Mouse (Mus musculus): Measurements from ENCODE around the gene Igsf10. TPM values are rescaled to one million over a fixed set of nuclear protein-coding genes. Genes with fewer than 3 reads are reported as not detected.

Igsf10 gene
- polyA plus RNA-seq, 1 experiment: not detected

GRCm38 (mm10) chr3:59297653-59298052 lies 46.5 kb downstream of the Igsf10 start:
- TF ChIP-seq GATA1 (IDR thresholded peaks at IDR 0.05; ENCODE audit: low read length): no peak

GRCm38 (mm10) chr3:59296563-59297130 lies 47.5 kb downstream of the Igsf10 start:
- no peak for TF ChIP-seq GATA1 (IDR thresholded peaks at IDR 0.05; ENCODE audit: low read length)

- no peak for TF ChIP-seq GATA1 (IDR thresholded peaks at IDR 0.05; ENCODE audit: low read length)
Observed at GRCm38 (mm10) chr3:59295699-59296562, 48.3 kb downstream of the Igsf10 start.

- no peak for TF ChIP-seq GATA1 (IDR thresholded peaks at IDR 0.05; ENCODE audit: low read length)
Observed at GRCm38 (mm10) chr3:59293437-59294199, 50.6 kb downstream of the Igsf10 start.

GRCm38 (mm10) chr3:59290551-59290950 lies 53.6 kb downstream of the Igsf10 start:
- no peak for TF ChIP-seq GATA1 (IDR thresholded peaks at IDR 0.05; ENCODE audit: low read length)

GRCm38 (mm10) chr3:59278620-59279019 lies 65.6 kb downstream of the Igsf10 start:
- TF ChIP-seq GATA1 (IDR thresholded peaks at IDR 0.05; ENCODE audit: low read length): no peak

GRCm38 (mm10) chr3:59278254-59278533 lies 66.0 kb downstream of the Igsf10 start:
- no peak for TF ChIP-seq GATA1 (IDR thresholded peaks at IDR 0.05; ENCODE audit: low read length)

GRCm38 (mm10) chr3:59277502-59278253 lies 66.5 kb downstream of the Igsf10 start:
- no peak for TF ChIP-seq GATA1 (IDR thresholded peaks at IDR 0.05; ENCODE audit: low read length)

- TF ChIP-seq GATA1 (IDR thresholded peaks at IDR 0.05; ENCODE audit: low read length): no peak
Observed at GRCm38 (mm10) chr3:59270811-59271210, 73.4 kb downstream of the Igsf10 start.

Other genes with a start within 250 kb of the Igsf10 start
- gene Gpr171, start 242.6 kb downstream of the Igsf10 start, polyA plus RNA-seq (2012): 0.03 TPM in 2 replicates
- gene P2ry14, start 190.8 kb downstream of the Igsf10 start, polyA plus RNA-seq (2012): not detected in 2 replicates
- gene Gpr87, start 149.3 kb downstream of the Igsf10 start, polyA plus RNA-seq (2012): not detected in 2 replicates
- not detected in 2 replicates for gene P2ry13, start 133.5 kb downstream of the Igsf10 start, polyA plus RNA-seq (2012)
- not detected in 2 replicates for gene P2ry12, start 81.5 kb downstream of the Igsf10 start, polyA plus RNA-seq (2012)

Data from G1E-ER4 (cell line).